Mouse (Mus musculus) limb, embryonic 15.5 days (tissue): ENCODE measurements around the gene Gemin5. TPM values are rescaled to one million over a fixed set of nuclear protein-coding genes. Genes with fewer than 3 reads are reported as not detected.
"Not testable (repeated sequence)": the region's sequence is repeated elsewhere in the genome, so short reads cannot be mapped to it uniquely, and the experiment has no call there.

Source experiments
- ATAC-seq: fragments of 200-750 bp; cut with Nextera tagmentation; 2 replicates; pipeline ENCODE4 v1.8.0; 2017; ENCODE audit warnings: low read depth, moderate TSS enrichment; ENCODE audit not compliant: insufficient number of reproducible peaks, low FRiP score, low TSS enrichment
- H3K27ac ChIP-seq: fragments of 300-500 bp; sonication (generic); 2 replicates; pipeline ENCODE4 v1.5.1; 2015; ENCODE audit warnings: moderate library complexity, mild to moderate bottlenecking, inconsistent platforms
- H3K27me3 ChIP-seq: fragments of 300-500 bp; sonication (generic); 2 replicates; pipeline ENCODE4 v1.6.1; 2015; ENCODE audit warnings: inconsistent platforms
- H3K36me3 ChIP-seq: fragments of 300-500 bp; sonication (generic); 2 replicates; pipeline ENCODE4 v1.6.1; 2015; ENCODE audit warnings: inconsistent platforms
- H3K4me1 ChIP-seq: fragments of 300-500 bp; sonication (generic); 2 replicates; pipeline ENCODE4 v1.6.1; 2015; ENCODE audit warnings: inconsistent platforms
- H3K4me2 ChIP-seq: fragments of 300-500 bp; sonication (generic); 2 replicates; pipeline ENCODE4 v1.6.1; 2015; ENCODE audit warnings: mild to moderate bottlenecking, inconsistent platforms
- H3K4me3 ChIP-seq: fragments of 300-500 bp; sonication (generic); 2 replicates; pipeline ENCODE4 v1.5.1; 2015; ENCODE audit warnings: mild to moderate bottlenecking, inconsistent platforms
- H3K9ac ChIP-seq: fragments of 300-500 bp; sonication (generic); 2 replicates; pipeline ENCODE4 v1.6.1; 2015; ENCODE audit warnings: inconsistent platforms
- H3K9me3 ChIP-seq: fragments of 300-500 bp; sonication (generic); 2 replicates; pipeline ENCODE4 v1.6.1; 2016; ENCODE audit warnings: inconsistent platforms
- WGBS: fragments of 180-500 bp; shearing (Covaris S2); methylation state at CpG from one replicate; pipeline ENCODE4 v1.1.7; 2015; 5-methylcytosine and 5-hydroxymethylcytosine counted together
- polyA plus RNA-seq: library from polyadenylated mRNA; unstranded; fragments of >200 nt; fragmentation: Nextera tagmentation; extraction: Ambion mirVana; gene quantifications from 2 replicates; pipeline ENCODE4 v1.2.1, GENCODE M21; 2015

The Gemin5 gene
- 14.7 and 17.4 TPM in 2 replicates for polyA plus RNA-seq

GRCm38 (mm10) chr11:58168167-58168915, at the start of gene Gemin5:
Gemin5 (minus strand) TSS chr11:58168539.
- ATAC-seq, result peak; percentile 76
- H3K27ac ChIP-seq, result peak within 1 kb of the TSS; percentile 72
- no peaks in the 10 kb centered on the region for H3K9me3 ChIP-seq
- WGBS, result 1% methylated on average over 62 of the region's 71 CpGs
- H3K4me3 ChIP-seq, result peak within 1 kb of the TSS; percentile 97
- peak within 1 kb of the TSS; percentile 82 for H3K9ac ChIP-seq
- H3K4me2 ChIP-seq, result peak within 1 kb of the TSS; percentile 76
- H3K27me3 ChIP-seq, result no peaks in the 10 kb centered on the region
- H3K4me1 ChIP-seq, result peaks cover 21% of the 10 kb centered on the region
- peaks cover 35% of the 10 kb centered on the region for H3K36me3 ChIP-seq

GRCm38 (mm10) chr11:58216823-58217222, 48.5 kb upstream of the Gemin5 start:
- H3K9ac ChIP-seq, result no peak overlapping the region
- H3K4me3 ChIP-seq, result no peak overlapping the region
- H3K36me3 ChIP-seq, result no peaks in the 10 kb centered on the region
- no peaks in the 10 kb centered on the region for H3K9me3 ChIP-seq
- H3K4me1 ChIP-seq, result no peaks in the 10 kb centered on the region
- no peak overlapping the region for H3K4me2 ChIP-seq
- H3K27me3 ChIP-seq, result no peaks in the 10 kb centered on the region
- 82% methylated on average over 6 of the region's 6 CpGs for WGBS
- ATAC-seq, result no peak
- H3K27ac ChIP-seq, result no peak overlapping the region

GRCm38 (mm10) chr11:58215814-58216213, 47.5 kb upstream of the Gemin5 start:
- no peaks in the 10 kb centered on the region for H3K36me3 ChIP-seq
- no peak overlapping the region for H3K4me3 ChIP-seq
- WGBS, result 73% methylated on average over 5 of the region's 5 CpGs
- H3K27ac ChIP-seq, result no peak overlapping the region
- peaks cover 7% of the 10 kb centered on the region; the same call in 1 of the 2 replicates for H3K4me1 ChIP-seq
- no peak overlapping the region for H3K9ac ChIP-seq
- no peaks in the 10 kb centered on the region for H3K9me3 ChIP-seq
- no peak overlapping the region for H3K4me2 ChIP-seq
- no peak for ATAC-seq
- no peaks in the 10 kb centered on the region for H3K27me3 ChIP-seq

GRCm38 (mm10) chr11:58215049-58215430, 46.7 kb upstream of the Gemin5 start:
- not testable (repeated sequence) for H3K9ac ChIP-seq, H3K4me1 ChIP-seq, H3K27me3 ChIP-seq, H3K27ac ChIP-seq, H3K9me3 ChIP-seq, ATAC-seq, H3K36me3 ChIP-seq
- H3K4me2 ChIP-seq, result peak overlapping the region; percentile 43
- 11% methylated on average over 2 of the region's 3 CpGs for WGBS
- peak overlapping the region; percentile 41 for H3K4me3 ChIP-seq

GRCm38 (mm10) chr11:58214391-58215048, 46.2 kb upstream of the Gemin5 start:
- WGBS, result 33% methylated on average over 15 of the region's 17 CpGs
- H3K9ac ChIP-seq, result no peak overlapping the region
- H3K27ac ChIP-seq, result no peak overlapping the region
- H3K9me3 ChIP-seq, result no peaks in the 10 kb centered on the region
- peaks cover 7% of the 10 kb centered on the region; the same call in 1 of the 2 replicates for H3K4me1 ChIP-seq
- no peaks in the 10 kb centered on the region for H3K36me3 ChIP-seq
- peak; percentile 57; the same call in 1 of the 2 replicates for ATAC-seq
- H3K27me3 ChIP-seq, result no peaks in the 10 kb centered on the region
- peak overlapping the region; percentile 41 for H3K4me3 ChIP-seq
- peak overlapping the region; percentile 43 for H3K4me2 ChIP-seq

- WGBS, result 81% methylated on average over 7 of the region's 7 CpGs
- Histone ChIP-seq H3K4me3 (peak overlapping the region; percentile 41; the same call in 1 of the 2 replicates), H3K27me3 (no peaks in the 10 kb centered on the region), H3K36me3 (no peaks in the 10 kb centered on the region), H3K9me3 (no peaks in the 10 kb centered on the region), H3K4me1 (peaks cover 7% of the 10 kb centered on the region; the same call in 1 of the 2 replicates), H3K27ac (no peak overlapping the region), H3K9ac (no peak overlapping the region), H3K4me2 (no peak overlapping the region)
- ATAC-seq, result no peak
These were observed 45.5 kb upstream of the Gemin5 start for GRCm38 (mm10) chr11:58213673-58214342.

GRCm38 (mm10) chr11:58211682-58212067, 43.3 kb upstream of the Gemin5 start:
- Histone ChIP-seq H3K9me3 (no peaks in the 10 kb centered on the region), H3K27ac (0 out of 2 replicates have a peak overlapping the region, but pooled peaks have one; percentile 13), H3K4me3 (no peak overlapping the region), H3K4me1 (peaks cover 7% of the 10 kb centered on the region; the same call in 1 of the 2 replicates), H3K4me2 (no peak overlapping the region), H3K27me3 (no peaks in the 10 kb centered on the region), H3K9ac (no peak overlapping the region), H3K36me3 (no peaks in the 10 kb centered on the region)
- no peak for ATAC-seq
- WGBS, result 17% methylated on average over 2 of the region's 2 CpGs

GRCm38 (mm10) chr11:58211062-58211681, 42.8 kb upstream of the Gemin5 start:
- H3K27ac ChIP-seq, result 0 out of 2 replicates have a peak overlapping the region, but pooled peaks have one; percentile 13
- no peak overlapping the region for H3K9ac ChIP-seq
- H3K9me3 ChIP-seq, result no peaks in the 10 kb centered on the region
- peak; percentile 67 for ATAC-seq
- no peak overlapping the region for H3K4me3 ChIP-seq
- H3K36me3 ChIP-seq, result no peaks in the 10 kb centered on the region
- H3K4me1 ChIP-seq, result peaks cover 7% of the 10 kb centered on the region; the same call in 1 of the 2 replicates
- WGBS, result 22% methylated on average over 9 of the region's 9 CpGs
- no peak overlapping the region for H3K4me2 ChIP-seq
- no peaks in the 10 kb centered on the region for H3K27me3 ChIP-seq

GRCm38 (mm10) chr11:58210321-58210886, 42.1 kb upstream of the Gemin5 start:
- H3K4me3 ChIP-seq, result no peak overlapping the region
- ATAC-seq, result no peak
- H3K27ac ChIP-seq, result no peak overlapping the region
- no peak overlapping the region for H3K4me2 ChIP-seq
- H3K9me3 ChIP-seq, result no peaks in the 10 kb centered on the region
- H3K36me3 ChIP-seq, result no peaks in the 10 kb centered on the region
- 93% methylated on average over 1 of the region's 1 CpGs for WGBS
- H3K27me3 ChIP-seq, result no peaks in the 10 kb centered on the region
- peaks cover 7% of the 10 kb centered on the region; the same call in 1 of the 2 replicates for H3K4me1 ChIP-seq
- H3K9ac ChIP-seq, result no peak overlapping the region

GRCm38 (mm10) chr11:58201052-58201451, 32.7 kb upstream of the Gemin5 start:
- no peaks in the 10 kb centered on the region for H3K9me3 ChIP-seq
- 81% methylated on average over 12 of the region's 12 CpGs for WGBS
- ATAC-seq, result no peak
- no peak overlapping the region for H3K27ac ChIP-seq
- no peaks in the 10 kb centered on the region for H3K36me3 ChIP-seq
- no peaks in the 10 kb centered on the region for H3K27me3 ChIP-seq
- H3K4me2 ChIP-seq, result no peak overlapping the region
- H3K4me3 ChIP-seq, result no peak overlapping the region
- no peak overlapping the region for H3K9ac ChIP-seq
- no peaks in the 10 kb centered on the region for H3K4me1 ChIP-seq

GRCm38 (mm10) chr11:58200226-58200625, 31.9 kb upstream of the Gemin5 start:
- Histone ChIP-seq H3K27me3 (no peaks in the 10 kb centered on the region), H3K4me3 (no peak overlapping the region), H3K9ac (no peak overlapping the region), H3K9me3 (no peaks in the 10 kb centered on the region), H3K4me2 (no peak overlapping the region), H3K4me1 (no peaks in the 10 kb centered on the region), H3K27ac (no peak overlapping the region), H3K36me3 (no peaks in the 10 kb centered on the region)
- WGBS, result 80% methylated on average over 4 of the region's 4 CpGs
- ATAC-seq, result no peak
